11 mouse cellular contexts compared by ENCODE assay signal in genomic region chr9:69662394-69662793, GRCm38 (mm10).
DNase-seq lines count a peak whose midpoint lies in the region; ATAC-seq and TF ChIP-seq lines count a peak whose summit lies in the region.
"Had no signal": no experiment of that assay in that cellular context is flagged by ENCODE, and none has a peak within 500 bp of the region (broad histone marks: within the 10 kb centered on the region; RNA-seq: fewer than 3 reads in every experiment).

No protein-coding gene starts in this region.

- TF ChIP-seq POLR2A in liver, adult 2 months (IDR thresholded peaks at IDR 0.05; ENCODE audit: extremely low read depth, insufficient read depth, low read length): no peak
- TF ChIP-seq POLR2A in ES-Bruce4 (IDR thresholded peaks at IDR 0.05; ENCODE audit: insufficient read depth, low read length): no peak
- no peak for TF ChIP-seq POLR2A in heart, adult 2 months (IDR thresholded peaks at IDR 0.05; ENCODE audit: insufficient read depth, low read depth, low read length)

- no peak for TF ChIP-seq EP300 in ES-Bruce4 (IDR thresholded peaks at IDR 0.05; ENCODE audit: insufficient read depth, low read depth, low read length)
- TF ChIP-seq EP300 in heart, adult 2 months (IDR thresholded peaks at IDR 0.05; ENCODE audit: insufficient read depth, low read depth, low read length): no peak

- H3K9ac ChIP-seq in forebrain, postnatal 0 days: no peak overlapping the region
- no peak overlapping the region for H3K9ac ChIP-seq in forebrain, embryonic 15.5 days (replicated peaks)
- H3K9ac ChIP-seq in liver, adult 2 months (ENCODE audit: low read depth, low read length): no peak overlapping the region
- H3K9ac ChIP-seq in liver, embryonic 11.5 days (ENCODE audit: low read depth, low read length): no peak overlapping the region
- no peak overlapping the region for H3K9ac ChIP-seq in ES-Bruce4 (ENCODE audit: low read depth, poor library complexity, severe bottlenecking)
- no peak overlapping the region for H3K9ac ChIP-seq in heart, adult 2 months (ENCODE audit: low read depth, low read length)
- H3K9ac ChIP-seq: liver, embryonic 15.5 days had no signal

- no peaks in the 10 kb centered on the region for H3K4me1 ChIP-seq in forebrain, postnatal 0 days (ENCODE audit: insufficient read depth)
- peaks cover 4% of the 10 kb centered on the region; the same call in 1 of the 2 replicates for H3K4me1 ChIP-seq in forebrain, embryonic 15.5 days
- no peaks in the 10 kb centered on the region for H3K4me1 ChIP-seq in liver, adult 2 months (ENCODE audit: control insufficient read depth, insufficient read depth, low read length)
- H3K4me1 ChIP-seq in liver, embryonic 11.5 days (replicated peaks; ENCODE audit: control insufficient read depth, insufficient read depth, low read length): no peaks in the 10 kb centered on the region
- no peaks in the 10 kb centered on the region for H3K4me1 ChIP-seq in ES-Bruce4 (ENCODE audit: control insufficient read depth, insufficient read depth, low read length)
- H3K4me1 ChIP-seq in heart, adult 2 months (ENCODE audit: control insufficient read depth, insufficient read depth, low read length): no peaks in the 10 kb centered on the region
- H3K4me1 ChIP-seq: liver, embryonic 15.5 days had no signal

- no peak for ATAC-seq in forebrain, postnatal 0 days
- ATAC-seq in forebrain, embryonic 15.5 days (replicated peaks): no peak
- ATAC-seq in liver, embryonic 11.5 days (replicated peaks; ENCODE audit: low FRiP score): no peak
- ATAC-seq: CD4-positive, CD25-positive, alpha-beta regulatory T cell, adult 4 months had no signal

- H3K27me3 ChIP-seq in forebrain, postnatal 0 days (ENCODE audit: insufficient read depth, low read length): peaks cover 16% of the 10 kb centered on the region
- H3K27me3 ChIP-seq in forebrain, embryonic 15.5 days: peaks cover 38% of the 10 kb centered on the region
- no peaks in the 10 kb centered on the region; the same call in 1 of the 2 replicates for H3K27me3 ChIP-seq in liver, adult 2 months (ENCODE audit: control insufficient read depth, insufficient read depth, low read length)
- H3K27me3 ChIP-seq in liver, embryonic 11.5 days (replicated peaks; ENCODE audit: control insufficient read depth, insufficient read depth, low read length): peaks cover 7% of the 10 kb centered on the region
- no peaks in the 10 kb centered on the region for H3K27me3 ChIP-seq in ES-Bruce4 (ENCODE audit: control insufficient read depth, insufficient read depth, low read length, poor library complexity, severe bottlenecking)
- H3K27me3 ChIP-seq in heart, adult 2 months (ENCODE audit: control insufficient read depth, insufficient read depth, low read length): no peaks in the 10 kb centered on the region

- H3K4me3 ChIP-seq in forebrain, postnatal 0 days (ENCODE audit: low read depth, low read length): no peak overlapping the region
- H3K4me3 ChIP-seq in forebrain, embryonic 15.5 days: no peak overlapping the region
- no peak overlapping the region for H3K4me3 ChIP-seq in liver, adult 2 months (ENCODE audit: insufficient read depth, low read depth, low read length)
- H3K4me3 ChIP-seq in liver, embryonic 11.5 days (ENCODE audit: low read depth, low read length): no peak overlapping the region
- H3K4me3 ChIP-seq in ES-Bruce4 (ENCODE audit: low read depth, low read length): no peak overlapping the region
- H3K4me3 ChIP-seq in heart, adult 2 months: no peak overlapping the region
- H3K4me3 ChIP-seq: liver, embryonic 15.5 days had no signal

- 35% methylated on average over 5 of the region's 5 CpGs for WGBS in forebrain, postnatal 0 days
- WGBS in forebrain, embryonic 15.5 days: 32% methylated on average over 5 of the region's 5 CpGs
- WGBS in liver, adult 2 months: 41% methylated on average over 5 of the region's 5 CpGs
- 38% methylated on average over 5 of the region's 5 CpGs for WGBS in liver, embryonic 11.5 days
- 32% methylated on average over 5 of the region's 5 CpGs for WGBS in heart, adult 2 months

- no peaks in the 10 kb centered on the region for H3K9me3 ChIP-seq in forebrain, postnatal 0 days (ENCODE audit: low read length)
- H3K9me3 ChIP-seq in forebrain, embryonic 15.5 days: no peaks in the 10 kb centered on the region
- H3K9me3 ChIP-seq in liver, embryonic 11.5 days (ENCODE audit: control insufficient read depth, low read length): no peaks in the 10 kb centered on the region
- no peaks in the 10 kb centered on the region for H3K9me3 ChIP-seq in ES-Bruce4 (replicated peaks; ENCODE audit: control insufficient read depth, insufficient read depth, low read length, poor library complexity, severe bottlenecking)
- H3K9me3 ChIP-seq: liver, embryonic 15.5 days had no signal

- intact Hi-C loops in heart, adult 2 months (cut with DNase I): no loop called here

- H3K4me2 ChIP-seq in forebrain, postnatal 0 days (ENCODE audit: low read depth): no peak overlapping the region
- H3K4me2 ChIP-seq in forebrain, embryonic 15.5 days (replicated peaks): no peak overlapping the region
- H3K4me2 ChIP-seq in liver, embryonic 11.5 days: no peak overlapping the region
- H3K4me2 ChIP-seq: liver, embryonic 15.5 days had no signal

- TF ChIP-seq CTCF in forebrain, postnatal 0 days (IDR thresholded peaks at IDR 0.05; ENCODE audit: low read depth): peak; percentile 51
- peak; percentile 16; the same call in 1 of the 2 replicates for TF ChIP-seq CTCF in liver, adult 2 months (IDR thresholded peaks at IDR 0.05; ENCODE audit: low read depth, low read length)
- TF ChIP-seq CTCF in ES-Bruce4 (IDR thresholded peaks at IDR 0.05; ENCODE audit: low read depth, low read length): peak; percentile 68
- TF ChIP-seq CTCF in heart, adult 2 months (IDR thresholded peaks at IDR 0.05): no peak

- H3K27ac ChIP-seq in forebrain, postnatal 0 days (ENCODE audit: low read depth, low read length): no peak overlapping the region
- H3K27ac ChIP-seq in forebrain, embryonic 15.5 days (replicated peaks): no peak overlapping the region
- H3K27ac ChIP-seq in liver, adult 2 months (replicated peaks; ENCODE audit: insufficient read depth, low read depth, low read length): no peak overlapping the region
- H3K27ac ChIP-seq in liver, embryonic 11.5 days (ENCODE audit: low read depth, low read length): no peak overlapping the region
- H3K27ac ChIP-seq in ES-Bruce4 (ENCODE audit: insufficient read depth, low read length): no peak overlapping the region
- no peak overlapping the region for H3K27ac ChIP-seq in heart, adult 2 months
- H3K27ac ChIP-seq: liver, embryonic 15.5 days had no signal

- H3K36me3 ChIP-seq in forebrain, postnatal 0 days (ENCODE audit: insufficient read depth): no peaks in the 10 kb centered on the region
- H3K36me3 ChIP-seq in forebrain, embryonic 15.5 days: no peaks in the 10 kb centered on the region
- no peaks in the 10 kb centered on the region for H3K36me3 ChIP-seq in liver, adult 2 months (ENCODE audit: control insufficient read depth, insufficient read depth, low read length)
- no peaks in the 10 kb centered on the region for H3K36me3 ChIP-seq in liver, embryonic 11.5 days (ENCODE audit: control insufficient read depth, insufficient read depth, low read length)
- no peaks in the 10 kb centered on the region for H3K36me3 ChIP-seq in ES-Bruce4 (ENCODE audit: control insufficient read depth, insufficient read depth, low read length, poor library complexity, severe bottlenecking)
- no peaks in the 10 kb centered on the region for H3K36me3 ChIP-seq in heart, adult 2 months (ENCODE audit: control insufficient read depth, insufficient read depth, low read length)
- H3K36me3 ChIP-seq: liver, embryonic 15.5 days had no signal

- DNase-seq in forebrain, postnatal 0 days: no peak
- DNase-seq in liver, adult 2 months (ENCODE audit: extremely low read depth, low read depth, low spot score): no peak
- DNase-seq in liver, embryonic 11.5 days (ENCODE audit: low spot score): no peak
- DNase-seq in embryo, embryonic 9.5 days (ENCODE audit: extremely low spot score): peak; percentile 47
- DNase-seq in yolk sac, embryonic 10.5 days (ENCODE audit: low spot score): no peak
- DNase-seq in heart, adult 2 months: no peak
- DNase-seq: heart, postnatal 14 days had no signal

- no peaks in the 10 kb centered on the region for H3K79me2 ChIP-seq in liver, adult 2 months (ENCODE audit: control insufficient read depth, insufficient read depth, low read length)
- no peaks in the 10 kb centered on the region for H3K79me2 ChIP-seq in heart, adult 2 months (replicated peaks; ENCODE audit: control insufficient read depth, insufficient read depth, low read length)
